Mouse (Mus musculus): ENCODE results near the gene Nkg7. TPM values are rescaled to one million over a fixed set of nuclear protein-coding genes. Genes with fewer than 3 reads are reported as not detected.

The Nkg7 gene
- polyA plus RNA-seq, 1 experiment from 2014 or later: not detected

- WGBS: 60% methylated on average over 4 of the region's 4 CpGs
- Histone ChIP-seq H3K9me3 (peaks cover 2% of the 10 kb centered on the region; the same call in 1 of the 2 replicates), H3K27me3 (ENCODE audit: insufficient read depth, poor library complexity, severe bottlenecking) (no peaks in the 10 kb centered on the region), H3K4me3 (no peak overlapping the region), H3K36me3 (no peaks in the 10 kb centered on the region), H3K4me1 (replicated peaks) (no peaks in the 10 kb centered on the region), H3K27ac (no peak overlapping the region)
- DNase-seq (ENCODE audit: low spot score): no peak
Measured at GRCm38 (mm10) chr7:43429500-43429899, 7.4 kb upstream of the Nkg7 start.

- no peaks in the 10 kb centered on the region for H3K4me1 ChIP-seq (replicated peaks)
- H3K4me3 ChIP-seq: no peak overlapping the region
- no peaks in the 10 kb centered on the region for H3K36me3 ChIP-seq
- H3K9me3 ChIP-seq: peaks cover 2% of the 10 kb centered on the region; the same call in 1 of the 2 replicates
- H3K27ac ChIP-seq: no peak overlapping the region
- H3K27me3 ChIP-seq (ENCODE audit: insufficient read depth, poor library complexity, severe bottlenecking): no peaks in the 10 kb centered on the region
- WGBS: 79% methylated on average over 4 of the region's 4 CpGs
- no peak for DNase-seq (ENCODE audit: low spot score)
Measured at GRCm38 (mm10) chr7:43432891-43433290, 4.0 kb upstream of the Nkg7 start.

GRCm38 (mm10) chr7:43434676-43435075, 2.2 kb upstream of the Nkg7 start:
- no peak overlapping the region for H3K27ac ChIP-seq
- DNase-seq (ENCODE audit: low spot score): no peak
- no peaks in the 10 kb centered on the region for H3K27me3 ChIP-seq (ENCODE audit: insufficient read depth, poor library complexity, severe bottlenecking)
- 87% methylated on average over 5 of the region's 5 CpGs for WGBS
- peaks cover 2% of the 10 kb centered on the region; the same call in 1 of the 2 replicates for H3K9me3 ChIP-seq
- H3K36me3 ChIP-seq: no peaks in the 10 kb centered on the region
- H3K4me3 ChIP-seq: no peak overlapping the region
- no peaks in the 10 kb centered on the region for H3K4me1 ChIP-seq (replicated peaks)

GRCm38 (mm10) chr7:43438611-43439010, 1.7 kb downstream of the Nkg7 start:
- Histone ChIP-seq H3K27me3 (ENCODE audit: insufficient read depth, poor library complexity, severe bottlenecking) (no peaks in the 10 kb centered on the region), H3K36me3 (no peaks in the 10 kb centered on the region), H3K4me3 (no peak overlapping the region), H3K4me1 (replicated peaks) (peaks cover 10% of the 10 kb centered on the region), H3K9me3 (no peaks in the 10 kb centered on the region), H3K27ac (no peak overlapping the region)
- no peak for DNase-seq (ENCODE audit: low spot score)
- 85% methylated on average over 4 of the region's 4 CpGs for WGBS

GRCm38 (mm10) chr7:43440482-43440881, 3.6 kb downstream of the Nkg7 start, which contains the start of gene Cldnd2:
Gene Cldnd2 (plus strand): TSS chr7:43440782.
- peaks cover 22% of the 10 kb centered on the region for H3K4me1 ChIP-seq (replicated peaks)
- WGBS: 86% methylated on average over 6 of the region's 6 CpGs

GRCm38 (mm10) chr7:43441071-43441470, 4.2 kb downstream of the Nkg7 start:
- Histone ChIP-seq H3K36me3 (no peaks in the 10 kb centered on the region), H3K9me3 (no peaks in the 10 kb centered on the region), H3K4me1 (replicated peaks) (peaks cover 22% of the 10 kb centered on the region), H3K4me3 (no peak overlapping the region), H3K27me3 (ENCODE audit: insufficient read depth, poor library complexity, severe bottlenecking) (no peaks in the 10 kb centered on the region), H3K27ac (no peak overlapping the region)
- WGBS: 91% methylated on average over 3 of the region's 3 CpGs
- no peak for DNase-seq (ENCODE audit: low spot score)

More at GRCm38 (mm10) chr7:43440482-43440881, 3.6 kb downstream of the Nkg7 start, which contains the start of gene Cldnd2:
- H3K27me3 ChIP-seq (ENCODE audit: insufficient read depth, poor library complexity, severe bottlenecking): no peaks in the 10 kb centered on the region
- H3K36me3 ChIP-seq: no peaks in the 10 kb centered on the region
- H3K27ac ChIP-seq: no peak within 1 kb of the TSS
- no peak within 1 kb of the TSS for H3K4me3 ChIP-seq
- no peak for DNase-seq (ENCODE audit: low spot score)
- no peaks in the 10 kb centered on the region for H3K9me3 ChIP-seq

- Histone ChIP-seq H3K4me1 (replicated peaks) (peaks cover 22% of the 10 kb centered on the region), H3K27me3 (ENCODE audit: insufficient read depth, poor library complexity, severe bottlenecking) (no peaks in the 10 kb centered on the region), H3K27ac (peak overlapping the region; percentile 84), H3K36me3 (no peaks in the 10 kb centered on the region), H3K4me3 (peak overlapping the region; percentile 66), H3K9me3 (no peaks in the 10 kb centered on the region)
- 13% methylated on average over 9 of the region's 9 CpGs for WGBS
- no peak for DNase-seq (ENCODE audit: low spot score)
Measured at GRCm38 (mm10) chr7:43442684-43443083, 5.8 kb downstream of the Nkg7 start.

GRCm38 (mm10) chr7:43443126-43443916, 6.4 kb downstream of the Nkg7 start:
- Histone ChIP-seq H3K27ac (peak overlapping the region; percentile 84), H3K4me3 (peak overlapping the region; percentile 66), H3K4me1 (replicated peaks) (peaks cover 22% of the 10 kb centered on the region), H3K27me3 (ENCODE audit: insufficient read depth, poor library complexity, severe bottlenecking) (no peaks in the 10 kb centered on the region), H3K9me3 (no peaks in the 10 kb centered on the region), H3K36me3 (no peaks in the 10 kb centered on the region)
- peak; percentile 76 for DNase-seq (ENCODE audit: low spot score)
- WGBS: under 1% methylated on average over 36 of the region's 36 CpGs

- peak within 1 kb of the TSS; percentile 88 for H3K27ac ChIP-seq
- under 1% methylated on average over 27 of the region's 27 CpGs for WGBS
- no peaks in the 10 kb centered on the region for H3K27me3 ChIP-seq (ENCODE audit: insufficient read depth, poor library complexity, severe bottlenecking)
- no peaks in the 10 kb centered on the region for H3K9me3 ChIP-seq
- H3K4me1 ChIP-seq (replicated peaks): peaks cover 22% of the 10 kb centered on the region
- DNase-seq (ENCODE audit: low spot score): peak; percentile 95
- no peaks in the 10 kb centered on the region for H3K36me3 ChIP-seq
- H3K4me3 ChIP-seq: peak within 1 kb of the TSS; percentile 66
Measured at GRCm38 (mm10) chr7:43443917-43444293, 7.0 kb downstream of the Nkg7 start, which contains the start of the genes Etfb and Gm45233. Gene Etfb (plus strand): TSS chr7:43444083. Gene Gm45233 (plus strand): TSS chr7:43444128.

- Histone ChIP-seq H3K4me3 (no peak overlapping the region), H3K9me3 (no peaks in the 10 kb centered on the region), H3K36me3 (peaks cover 8% of the 10 kb centered on the region), H3K27me3 (ENCODE audit: insufficient read depth, poor library complexity, severe bottlenecking) (no peaks in the 10 kb centered on the region), H3K4me1 (replicated peaks) (peaks cover 16% of the 10 kb centered on the region), H3K27ac (no peak overlapping the region)
- DNase-seq (ENCODE audit: low spot score): no peak
- 91% methylated on average over 4 of the region's 4 CpGs for WGBS
Measured at GRCm38 (mm10) chr7:43447801-43448200, 10.9 kb downstream of the Nkg7 start.

GRCm38 (mm10) chr7:43448246-43448645, 11.4 kb downstream of the Nkg7 start:
- 91% methylated on average over 3 of the region's 3 CpGs for WGBS
- no peaks in the 10 kb centered on the region for H3K27me3 ChIP-seq (ENCODE audit: insufficient read depth, poor library complexity, severe bottlenecking)
- no peak overlapping the region for H3K4me3 ChIP-seq
- H3K9me3 ChIP-seq: no peaks in the 10 kb centered on the region
- H3K4me1 ChIP-seq (replicated peaks): peaks cover 12% of the 10 kb centered on the region
- no peak for DNase-seq (ENCODE audit: low spot score)
- H3K36me3 ChIP-seq: peaks cover 12% of the 10 kb centered on the region
- no peak overlapping the region for H3K27ac ChIP-seq

- H3K4me3 ChIP-seq: no peak overlapping the region
- H3K27ac ChIP-seq: no peak overlapping the region
- no peaks in the 10 kb centered on the region for H3K9me3 ChIP-seq
- DNase-seq (ENCODE audit: low spot score): no peak
- no peaks in the 10 kb centered on the region for H3K27me3 ChIP-seq (ENCODE audit: insufficient read depth, poor library complexity, severe bottlenecking)
- peaks cover 4% of the 10 kb centered on the region for H3K4me1 ChIP-seq (replicated peaks)
- peaks cover 28% of the 10 kb centered on the region for H3K36me3 ChIP-seq
- WGBS: 95% methylated on average over 2 of the region's 2 CpGs
Measured at GRCm38 (mm10) chr7:43449811-43450210, 12.9 kb downstream of the Nkg7 start.

GRCm38 (mm10) chr7:43451726-43452125, 14.9 kb downstream of the Nkg7 start:
- Histone ChIP-seq H3K36me3 (peaks cover 47% of the 10 kb centered on the region), H3K9me3 (no peaks in the 10 kb centered on the region), H3K27me3 (ENCODE audit: insufficient read depth, poor library complexity, severe bottlenecking) (no peaks in the 10 kb centered on the region), H3K4me3 (no peak overlapping the region), H3K4me1 (replicated peaks) (no peaks in the 10 kb centered on the region), H3K27ac (no peak overlapping the region)
- DNase-seq (ENCODE audit: low spot score): no peak
- WGBS: 96% methylated on average over 11 of the region's 11 CpGs
